Mouse (Mus musculus): ENCODE data around the gene Map3k3. TPM values are rescaled to one million over a fixed set of nuclear protein-coding genes. Genes with fewer than 3 reads are reported as not detected.

Map3k3 gene
- polyA plus RNA-seq, 1 experiment = 11.3 TPM

DNA sequence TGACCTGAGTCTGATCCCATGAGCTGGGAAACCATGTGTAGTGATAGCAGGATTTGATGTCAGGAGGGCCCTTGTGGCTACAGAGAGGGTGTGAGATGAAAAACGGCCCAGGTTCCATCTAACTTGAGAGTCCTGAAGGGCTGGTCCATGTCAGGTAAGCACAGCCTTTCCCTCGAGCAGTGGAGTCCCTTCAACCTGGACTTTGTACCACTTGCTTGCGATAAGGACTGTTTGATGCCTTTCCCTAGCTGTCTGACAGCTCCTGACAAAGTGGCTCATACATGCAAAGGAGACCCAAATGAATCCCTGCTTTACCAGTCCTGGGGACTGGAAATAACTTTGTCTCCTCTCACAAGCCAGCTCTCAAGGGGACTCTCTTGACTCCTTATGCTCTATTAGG is 66.8 kb downstream of the Map3k3 start:
- TF ChIP-seq POLR2A (IDR thresholded peaks at IDR 0.05; ENCODE audit: control insufficient read depth, low read depth, low read length) = no peak
- TF ChIP-seq CTCF (IDR thresholded peaks at IDR 0.05; ENCODE audit: control insufficient read depth, insufficient read depth, insufficient replicate concordance, low read depth, low read length) = no peak

DNA sequence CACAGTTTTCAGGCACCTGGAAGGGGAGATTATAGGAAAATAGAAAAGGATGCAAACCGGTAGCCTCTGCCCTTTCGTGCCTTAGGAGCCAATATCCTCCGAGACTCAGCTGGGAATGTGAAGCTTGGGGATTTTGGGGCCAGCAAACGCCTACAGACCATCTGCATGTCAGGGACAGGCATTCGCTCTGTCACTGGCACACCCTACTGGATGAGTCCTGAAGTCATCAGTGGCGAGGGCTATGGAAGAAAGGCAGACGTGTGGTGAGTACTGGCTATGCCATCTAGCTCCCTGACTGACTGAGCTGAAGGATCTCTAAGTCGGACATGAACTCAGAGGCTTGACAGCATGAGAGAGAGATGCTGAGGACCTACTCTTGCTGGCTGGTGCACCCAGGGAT is 67.7 kb downstream of the Map3k3 start:
- Histone ChIP-seq H3K4me1 (ENCODE audit: control insufficient read depth, insufficient read depth, low read length) (no peaks in the 10 kb centered on the region), H3K27ac (ENCODE audit: control insufficient read depth, insufficient read depth, low read depth, low read length) (no peak overlapping the region), H3K36me3 (ENCODE audit: control insufficient read depth, insufficient read depth, low read length) (peaks cover 4% of the 10 kb centered on the region), H3K4me3 (ENCODE audit: control insufficient read depth, low read depth, low read length) (no peak overlapping the region), H3K27me3 (ENCODE audit: control insufficient read depth, insufficient read depth, low read length) (no peaks in the 10 kb centered on the region)
- TF ChIP-seq POLR2A (IDR thresholded peaks at IDR 0.05; ENCODE audit: control insufficient read depth, low read depth, low read length) = no peak
- no peak for TF ChIP-seq CTCF (IDR thresholded peaks at IDR 0.05; ENCODE audit: control insufficient read depth, insufficient read depth, insufficient replicate concordance, low read depth, low read length)

More for the DNA sequence above, 66.8 kb downstream of the Map3k3 start:
- Histone ChIP-seq H3K27ac (ENCODE audit: control insufficient read depth, insufficient read depth, low read depth, low read length) (no peak overlapping the region), H3K27me3 (ENCODE audit: control insufficient read depth, insufficient read depth, low read length) (no peaks in the 10 kb centered on the region), H3K36me3 (ENCODE audit: control insufficient read depth, insufficient read depth, low read length) (peaks cover 4% of the 10 kb centered on the region), H3K4me1 (ENCODE audit: control insufficient read depth, insufficient read depth, low read length) (no peaks in the 10 kb centered on the region), H3K4me3 (ENCODE audit: control insufficient read depth, low read depth, low read length) (no peak overlapping the region)

DNA sequence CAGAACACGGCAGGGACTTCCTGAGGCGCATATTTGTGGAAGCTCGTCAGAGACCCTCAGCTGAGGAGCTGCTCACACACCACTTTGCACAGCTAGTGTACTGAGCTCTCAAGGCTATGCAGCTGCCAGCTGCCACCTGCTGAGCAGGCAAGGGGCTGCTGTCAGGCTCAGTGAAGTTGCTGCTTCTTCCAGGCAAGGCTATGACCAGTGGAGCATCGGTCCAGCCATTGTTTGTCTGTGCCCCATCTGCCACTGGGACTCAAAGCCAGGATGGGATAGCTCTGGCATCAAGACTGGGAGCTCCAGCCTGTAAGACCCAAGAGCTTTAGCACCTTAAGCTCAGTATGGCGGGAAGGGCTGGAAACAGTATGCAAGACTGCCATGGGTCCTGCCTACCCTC is 69.7 kb downstream of the Map3k3 start:
- TF ChIP-seq POLR2A (IDR thresholded peaks at IDR 0.05; ENCODE audit: control insufficient read depth, low read depth, low read length) (no peak), CTCF (IDR thresholded peaks at IDR 0.05; ENCODE audit: control insufficient read depth, insufficient read depth, insufficient replicate concordance, low read depth, low read length) (no peak)
- H3K27me3 ChIP-seq (ENCODE audit: control insufficient read depth, insufficient read depth, low read length) = no peaks in the 10 kb centered on the region
- no peak overlapping the region for H3K27ac ChIP-seq (ENCODE audit: control insufficient read depth, insufficient read depth, low read depth, low read length)
- H3K4me1 ChIP-seq (ENCODE audit: control insufficient read depth, insufficient read depth, low read length) = peaks cover 10% of the 10 kb centered on the region
- H3K36me3 ChIP-seq (ENCODE audit: control insufficient read depth, insufficient read depth, low read length) = peaks cover 4% of the 10 kb centered on the region
- no peak overlapping the region for H3K4me3 ChIP-seq (ENCODE audit: control insufficient read depth, low read depth, low read length)

DNA sequence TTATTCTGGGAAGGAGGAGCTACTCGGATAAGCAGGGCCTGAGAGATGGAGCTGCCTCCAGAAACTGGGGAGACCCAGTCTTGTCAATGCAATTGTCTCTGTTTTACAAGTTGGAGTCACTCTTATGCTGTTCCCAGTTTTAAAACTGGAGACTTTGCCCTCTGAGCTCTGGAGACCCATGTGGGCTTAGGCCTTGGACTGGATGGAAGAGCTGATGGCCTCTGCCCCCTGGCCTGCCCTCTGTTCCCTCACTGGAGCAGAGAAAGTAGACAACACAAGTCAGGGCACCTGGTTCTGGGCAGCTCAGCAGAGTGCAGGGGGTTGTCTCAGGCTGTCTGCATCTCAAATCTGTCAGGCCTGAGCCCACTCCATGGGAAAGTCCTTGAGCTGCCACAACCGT is 70.4 kb downstream of the Map3k3 start:
- no peak for TF ChIP-seq CTCF (IDR thresholded peaks at IDR 0.05; ENCODE audit: control insufficient read depth, insufficient read depth, insufficient replicate concordance, low read depth, low read length)
- TF ChIP-seq POLR2A (IDR thresholded peaks at IDR 0.05; ENCODE audit: control insufficient read depth, low read depth, low read length) = no peak
- Histone ChIP-seq H3K27ac (ENCODE audit: control insufficient read depth, insufficient read depth, low read depth, low read length) (no peak overlapping the region), H3K36me3 (ENCODE audit: control insufficient read depth, insufficient read depth, low read length) (peaks cover 2% of the 10 kb centered on the region), H3K4me3 (ENCODE audit: control insufficient read depth, low read depth, low read length) (no peak overlapping the region), H3K4me1 (ENCODE audit: control insufficient read depth, insufficient read depth, low read length) (peaks cover 12% of the 10 kb centered on the region), H3K27me3 (ENCODE audit: control insufficient read depth, insufficient read depth, low read length) (no peaks in the 10 kb centered on the region)

DNA sequence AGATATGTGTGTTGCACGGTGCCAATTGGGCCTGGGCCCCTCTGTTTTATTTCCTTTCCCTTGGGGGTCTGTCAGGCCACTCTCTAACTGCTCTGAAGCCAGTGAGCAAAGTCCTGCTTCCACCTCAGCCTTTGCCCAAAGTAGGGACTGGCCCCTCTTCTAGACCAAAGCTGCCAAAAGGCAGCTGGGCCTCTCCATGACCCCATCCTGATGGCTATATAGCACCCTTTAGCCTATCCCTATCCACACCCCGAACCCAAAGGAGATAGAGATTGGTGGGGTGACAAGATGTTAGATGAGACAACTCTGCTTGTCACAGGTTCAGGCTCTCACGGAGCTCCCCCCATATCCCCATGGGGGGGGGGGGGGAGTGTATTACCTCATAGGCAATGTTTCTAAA is 71.3 kb downstream of the Map3k3 start:
- Histone ChIP-seq H3K36me3 (ENCODE audit: control insufficient read depth, insufficient read depth, low read length) (no peaks in the 10 kb centered on the region; the same call in 1 of the 2 replicates), H3K4me1 (ENCODE audit: control insufficient read depth, insufficient read depth, low read length) (peaks cover 15% of the 10 kb centered on the region), H3K27me3 (ENCODE audit: control insufficient read depth, insufficient read depth, low read length) (no peaks in the 10 kb centered on the region), H3K4me3 (ENCODE audit: control insufficient read depth, low read depth, low read length) (no peak overlapping the region), H3K27ac (ENCODE audit: control insufficient read depth, insufficient read depth, low read depth, low read length) (no peak overlapping the region)
- TF ChIP-seq CTCF (IDR thresholded peaks at IDR 0.05; ENCODE audit: control insufficient read depth, insufficient read depth, insufficient replicate concordance, low read depth, low read length) = no peak
- TF ChIP-seq POLR2A (IDR thresholded peaks at IDR 0.05; ENCODE audit: control insufficient read depth, low read depth, low read length) = no peak

DNA sequence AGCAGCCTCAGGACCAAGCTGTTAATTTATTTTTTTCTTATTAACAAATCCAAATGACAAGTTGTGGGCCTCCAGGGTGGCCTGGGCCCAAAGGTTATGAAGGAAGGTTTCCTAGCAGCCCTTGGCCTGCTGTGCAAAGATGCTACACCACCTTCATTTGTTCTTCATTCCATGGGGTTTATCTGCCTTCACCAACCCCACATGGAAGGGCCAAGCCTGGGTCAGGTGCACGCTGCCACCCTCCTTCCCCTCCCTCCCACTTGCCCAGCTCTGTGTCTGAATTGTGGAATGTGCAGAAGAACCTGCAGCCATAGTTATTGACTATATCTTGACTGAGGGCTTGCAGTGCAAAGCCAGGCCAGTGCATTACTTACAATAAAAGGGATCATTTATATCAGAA is 71.8 kb downstream of the Map3k3 start:
- no peak overlapping the region for H3K27ac ChIP-seq (ENCODE audit: control insufficient read depth, insufficient read depth, low read depth, low read length)
- peaks cover 20% of the 10 kb centered on the region for H3K4me1 ChIP-seq (ENCODE audit: control insufficient read depth, insufficient read depth, low read length)
- H3K36me3 ChIP-seq (ENCODE audit: control insufficient read depth, insufficient read depth, low read length) = no peaks in the 10 kb centered on the region; the same call in 1 of the 2 replicates
- no peaks in the 10 kb centered on the region for H3K27me3 ChIP-seq (ENCODE audit: control insufficient read depth, insufficient read depth, low read length)
- H3K4me3 ChIP-seq (ENCODE audit: control insufficient read depth, low read depth, low read length) = no peak overlapping the region
- no peak for TF ChIP-seq CTCF (IDR thresholded peaks at IDR 0.05; ENCODE audit: control insufficient read depth, insufficient read depth, insufficient replicate concordance, low read depth, low read length)

DNA sequence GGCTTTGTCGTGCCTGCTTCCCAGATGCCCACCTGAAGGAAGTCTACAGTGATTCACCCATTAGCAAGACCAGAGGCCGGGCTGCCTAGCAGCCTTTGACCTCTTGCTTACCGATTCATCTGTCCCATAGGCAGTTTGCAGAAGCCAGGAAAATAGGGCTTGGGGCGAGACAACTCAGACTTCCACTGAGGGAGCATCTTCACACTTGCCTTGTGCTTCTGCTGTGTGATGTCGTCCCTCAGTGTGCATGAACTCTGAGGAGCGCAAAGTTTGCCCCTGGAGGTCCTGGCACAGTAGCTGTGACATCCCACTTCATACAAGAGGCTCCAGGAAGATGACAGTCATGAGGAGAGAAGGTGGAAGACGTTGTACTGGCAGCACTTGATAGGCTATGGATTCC is 72.7 kb downstream of the Map3k3 start:
- no peaks in the 10 kb centered on the region; the same call in 1 of the 2 replicates for H3K36me3 ChIP-seq (ENCODE audit: control insufficient read depth, insufficient read depth, low read length)
- H3K4me3 ChIP-seq (ENCODE audit: control insufficient read depth, low read depth, low read length) = no peak overlapping the region
- no peaks in the 10 kb centered on the region for H3K27me3 ChIP-seq (ENCODE audit: control insufficient read depth, insufficient read depth, low read length)
- TF ChIP-seq CTCF (IDR thresholded peaks at IDR 0.05; ENCODE audit: control insufficient read depth, insufficient read depth, insufficient replicate concordance, low read depth, low read length) (no peak), POLR2A (IDR thresholded peaks at IDR 0.05; ENCODE audit: control insufficient read depth, low read depth, low read length) (no peak)
- H3K4me1 ChIP-seq (ENCODE audit: control insufficient read depth, insufficient read depth, low read length) = peaks cover 22% of the 10 kb centered on the region
- H3K27ac ChIP-seq (ENCODE audit: control insufficient read depth, insufficient read depth, low read depth, low read length) = no peak overlapping the region

Data from testis, adult 2 months (tissue).